Mouse (Mus musculus): ENCODE results near the gene Pla2g6. TPM values are rescaled to one million over a fixed set of nuclear protein-coding genes. Genes with fewer than 3 reads are reported as not detected.

Pla2g6 gene
- total RNA-seq (2018; cell fraction: chromatin; rRNA removed), result 10 to 100 TPM in 25 of 26 experiments, 1 to 10 TPM in 1; 5.2 to 39.9 (median 23.9) TPM
- total RNA-seq (2018; cell fraction: cytosol; rRNA removed), result 1 to 10 TPM; 2.4 to 5.7 (median 5.1) TPM
- total RNA-seq (2018; cell fraction: nucleus; rRNA removed), result 10 to 100 TPM in 19 of 26 experiments, 1 to 10 TPM in 7; 6.0 to 24.3 (median 13.6) TPM
- polyA plus RNA-seq (2018), result 4.5 to 6.8 TPM (median 5.8 TPM) in 3 replicates

- peak within 1 kb of the TSS; percentile 78 for H3K27ac ChIP-seq
- H3K4me3 ChIP-seq (ENCODE audit: inconsistent target), result peak within 1 kb of the TSS; percentile 75
- no peaks in the 10 kb centered on the region for H3K79me2 ChIP-seq (ENCODE audit: inconsistent target)
- no peaks in the 10 kb centered on the region for H3K36me3 ChIP-seq (ENCODE audit: inconsistent target)
- WGBS (ENCODE audit: missing documents), result 2% methylated on average over 46 of the region's 46 CpGs
These were observed at the start of gene Pla2g6 for GRCm38 (mm10) chr15:79328058-79328938. Gene Pla2g6 (minus strand): TSS chr15:79328390.

GRCm38 (mm10) chr15:79377681-79378080 is 49.5 kb upstream of the Pla2g6 start:
- H3K36me3 ChIP-seq (ENCODE audit: inconsistent target), result peaks cover 60% of the 10 kb centered on the region

GRCm38 (mm10) chr15:79374760-79375159 is 46.6 kb upstream of the Pla2g6 start:
- Histone ChIP-seq H3K36me3 (ENCODE audit: inconsistent target) (peaks cover 87% of the 10 kb centered on the region), H3K27ac (no peak overlapping the region), H3K4me3 (ENCODE audit: inconsistent target) (no peak overlapping the region), H3K79me2 (ENCODE audit: inconsistent target) (peaks cover 18% of the 10 kb centered on the region)
- WGBS (ENCODE audit: missing documents), result 89% methylated on average over 3 of the region's 3 CpGs

More at GRCm38 (mm10) chr15:79377681-79378080, 49.5 kb upstream of the Pla2g6 start:
- Histone ChIP-seq H3K79me2 (ENCODE audit: inconsistent target) (peaks cover 47% of the 10 kb centered on the region), H3K27ac (no peak overlapping the region), H3K4me3 (ENCODE audit: inconsistent target) (no peak overlapping the region)
- WGBS (ENCODE audit: missing documents), result 94% methylated on average over 6 of the region's 6 CpGs

- 78% methylated on average over 7 of the region's 7 CpGs for WGBS (ENCODE audit: missing documents)
- H3K27ac ChIP-seq, result no peak overlapping the region
- H3K79me2 ChIP-seq (ENCODE audit: inconsistent target), result no peaks in the 10 kb centered on the region
- H3K36me3 ChIP-seq (ENCODE audit: inconsistent target), result peaks cover 95% of the 10 kb centered on the region
- no peak overlapping the region for H3K4me3 ChIP-seq (ENCODE audit: inconsistent target)
These were observed 42.2 kb upstream of the Pla2g6 start for GRCm38 (mm10) chr15:79370281-79370843.

- peaks cover 96% of the 10 kb centered on the region for H3K36me3 ChIP-seq (ENCODE audit: inconsistent target)
These were observed 41.5 kb upstream of the Pla2g6 start for GRCm38 (mm10) chr15:79369452-79370280.

GRCm38 (mm10) chr15:79368861-79369440 is 40.8 kb upstream of the Pla2g6 start:
- 93% methylated on average over 8 of the region's 8 CpGs for WGBS (ENCODE audit: missing documents)
- no peaks in the 10 kb centered on the region for H3K79me2 ChIP-seq (ENCODE audit: inconsistent target)
- H3K4me3 ChIP-seq (ENCODE audit: inconsistent target), result no peak overlapping the region
- no peak overlapping the region for H3K27ac ChIP-seq
- peaks cover 96% of the 10 kb centered on the region for H3K36me3 ChIP-seq (ENCODE audit: inconsistent target)

More at GRCm38 (mm10) chr15:79369452-79370280, 41.5 kb upstream of the Pla2g6 start:
- WGBS (ENCODE audit: missing documents), result 94% methylated on average over 15 of the region's 15 CpGs
- Histone ChIP-seq H3K4me3 (ENCODE audit: inconsistent target) (no peak overlapping the region), H3K27ac (no peak overlapping the region), H3K79me2 (ENCODE audit: inconsistent target) (no peaks in the 10 kb centered on the region)

- Histone ChIP-seq H3K4me3 (ENCODE audit: inconsistent target) (no peak overlapping the region), H3K79me2 (ENCODE audit: inconsistent target) (no peaks in the 10 kb centered on the region), H3K36me3 (ENCODE audit: inconsistent target) (peaks cover 96% of the 10 kb centered on the region), H3K27ac (no peak overlapping the region)
- 90% methylated on average over 13 of the region's 14 CpGs for WGBS (ENCODE audit: missing documents)
These were observed 40.2 kb upstream of the Pla2g6 start for GRCm38 (mm10) chr15:79368313-79368811.

- 100% methylated on average over 5 of the region's 5 CpGs for WGBS (ENCODE audit: missing documents)
- Histone ChIP-seq H3K27ac (no peak overlapping the region), H3K36me3 (ENCODE audit: inconsistent target) (peaks cover 97% of the 10 kb centered on the region), H3K79me2 (ENCODE audit: inconsistent target) (no peaks in the 10 kb centered on the region), H3K4me3 (ENCODE audit: inconsistent target) (no peak overlapping the region)
These were observed 38.2 kb upstream of the Pla2g6 start for GRCm38 (mm10) chr15:79366402-79366801.

- WGBS (ENCODE audit: missing documents), result 96% methylated on average over 12 of the region's 12 CpGs
- Histone ChIP-seq H3K79me2 (ENCODE audit: inconsistent target) (no peaks in the 10 kb centered on the region), H3K27ac (no peak overlapping the region), H3K36me3 (ENCODE audit: inconsistent target) (peaks cover 89% of the 10 kb centered on the region), H3K4me3 (ENCODE audit: inconsistent target) (no peak overlapping the region)
These were observed 36.9 kb upstream of the Pla2g6 start for GRCm38 (mm10) chr15:79365068-79365467.

- 91% methylated on average over 6 of the region's 6 CpGs for WGBS (ENCODE audit: missing documents)
- Histone ChIP-seq H3K4me3 (ENCODE audit: inconsistent target) (no peak overlapping the region), H3K79me2 (ENCODE audit: inconsistent target) (no peaks in the 10 kb centered on the region), H3K27ac (no peak overlapping the region), H3K36me3 (ENCODE audit: inconsistent target) (peaks cover 79% of the 10 kb centered on the region)
These were observed 35.9 kb upstream of the Pla2g6 start for GRCm38 (mm10) chr15:79364120-79364519.

- Histone ChIP-seq H3K79me2 (ENCODE audit: inconsistent target) (no peaks in the 10 kb centered on the region), H3K27ac (no peak overlapping the region), H3K4me3 (ENCODE audit: inconsistent target) (no peak overlapping the region), H3K36me3 (ENCODE audit: inconsistent target) (peaks cover 49% of the 10 kb centered on the region)
- WGBS (ENCODE audit: missing documents), result 43% methylated on average over 4 of the region's 4 CpGs
These were observed 32.8 kb upstream of the Pla2g6 start for GRCm38 (mm10) chr15:79361023-79361422.

GRCm38 (mm10) chr15:79360371-79360770 is 32.2 kb upstream of the Pla2g6 start:
- H3K4me3 ChIP-seq (ENCODE audit: inconsistent target), result no peak overlapping the region
- no peak overlapping the region for H3K27ac ChIP-seq
- H3K36me3 ChIP-seq (ENCODE audit: inconsistent target), result peaks cover 43% of the 10 kb centered on the region
- WGBS (ENCODE audit: missing documents), result 45% methylated on average over 6 of the region's 7 CpGs
- H3K79me2 ChIP-seq (ENCODE audit: inconsistent target), result no peaks in the 10 kb centered on the region

GRCm38 (mm10) chr15:79359954-79360353 is 31.8 kb upstream of the Pla2g6 start:
- H3K27ac ChIP-seq, result no peak overlapping the region
- H3K36me3 ChIP-seq (ENCODE audit: inconsistent target), result peaks cover 39% of the 10 kb centered on the region
- no peaks in the 10 kb centered on the region for H3K79me2 ChIP-seq (ENCODE audit: inconsistent target)
- 36% methylated on average over 6 of the region's 6 CpGs for WGBS (ENCODE audit: missing documents)
- H3K4me3 ChIP-seq (ENCODE audit: inconsistent target), result no peak overlapping the region

Data from macrophage (primary cell).